Mouse (Mus musculus) heart, adult 2 months (tissue): ENCODE results near the gene Ptpro.

Experiments used
- CTCF ChIP-seq: fragments of 200-600 bp; IDR thresholded peaks from 2 replicates; pipeline ENCODE4 v1.8.1; 2022; ENCODE audit warnings: antibody characterized with exemption, mild to moderate bottlenecking, moderate library complexity
- EP300 ChIP-seq: fragments of 200-500 bp; IDR thresholded peaks from 2 replicates; pipeline ENCODE4 v1.6.1; 2011; ENCODE audit warnings: low read depth, low read length, control low read depth; ENCODE audit not compliant: insufficient read depth

- TF ChIP-seq EP300 (no peak), CTCF (no peak)
These were observed 40.3 kb downstream of the Ptpro start for GRCm38 (mm10) chr6:137292421-137292820.
